Mouse (Mus musculus) kidney, embryonic 16.5 days (tissue): ENCODE measurements around the gene Fermt3. TPM values are rescaled to one million over a fixed set of nuclear protein-coding genes. Genes with fewer than 3 reads are reported as not detected.

ENCODE experiments used
- ATAC-seq: fragments of 200-750 bp; cut with Nextera tagmentation; 2 replicates; pipeline ENCODE4 v1.8.0; 2017; ENCODE audit warnings: moderate TSS enrichment; ENCODE audit not compliant: low FRiP score, low TSS enrichment
- H3K27ac ChIP-seq: fragments of 300-500 bp; sonication (generic); 2 replicates; pipeline ENCODE4 v1.5.1; 2014; ENCODE audit warnings: low read length
- H3K27me3 ChIP-seq: fragments of 300-500 bp; sonication (generic); 2 replicates; pipeline ENCODE4 v1.6.1; 2014; ENCODE audit warnings: low read length, control low read depth, mixed read lengths; ENCODE audit not compliant: insufficient read depth
- H3K36me3 ChIP-seq: fragments of 300-500 bp; sonication (generic); 2 replicates; pipeline ENCODE4 v1.6.1; 2014; ENCODE audit warnings: low read length, control low read depth, mixed read lengths; ENCODE audit not compliant: insufficient read depth
- H3K4me1 ChIP-seq: fragments of 300-500 bp; sonication (generic); 2 replicates; pipeline ENCODE4 v1.6.1; 2014; ENCODE audit warnings: low read length, control low read depth, mixed read lengths; ENCODE audit not compliant: insufficient read depth
- H3K4me2 ChIP-seq: fragments of 300-500 bp; sonication (generic); replicated peaks from 2 replicates; pipeline ENCODE4 v1.6.1; 2014; ENCODE audit warnings: low read depth, low read length
- H3K4me3 ChIP-seq: fragments of 300-500 bp; sonication (generic); 2 replicates; pipeline ENCODE4 v1.5.1; 2014; ENCODE audit warnings: mild to moderate bottlenecking, low read length
- H3K9ac ChIP-seq: fragments of 300-500 bp; sonication (generic); replicated peaks from 2 replicates; pipeline ENCODE4 v1.6.1; 2014; ENCODE audit warnings: low read length
- H3K9me3 ChIP-seq: fragments of 300-500 bp; sonication (generic); 2 replicates; pipeline ENCODE4 v1.6.1; 2016; ENCODE audit warnings: low read length, control low read depth
- WGBS: fragments of 180-500 bp; shearing (Covaris S2); extraction: QIAGEN DNeasy Blood & Tissue Kit; methylation state at CpG from one replicate; pipeline ENCODE4 v1.1.7; 2014; 5-methylcytosine and 5-hydroxymethylcytosine counted together
- polyA plus RNA-seq: library from polyadenylated mRNA; unstranded; fragments of >200 nt; fragmentation: Nextera tagmentation; extraction: Ambion mirVana; gene quantifications from 2 replicates; pipeline ENCODE4 v1.2.1, GENCODE M21; 2015

The Fermt3 gene
- polyA plus RNA-seq, 1 experiment from 2014 or later = 5.7 TPM

DNA sequence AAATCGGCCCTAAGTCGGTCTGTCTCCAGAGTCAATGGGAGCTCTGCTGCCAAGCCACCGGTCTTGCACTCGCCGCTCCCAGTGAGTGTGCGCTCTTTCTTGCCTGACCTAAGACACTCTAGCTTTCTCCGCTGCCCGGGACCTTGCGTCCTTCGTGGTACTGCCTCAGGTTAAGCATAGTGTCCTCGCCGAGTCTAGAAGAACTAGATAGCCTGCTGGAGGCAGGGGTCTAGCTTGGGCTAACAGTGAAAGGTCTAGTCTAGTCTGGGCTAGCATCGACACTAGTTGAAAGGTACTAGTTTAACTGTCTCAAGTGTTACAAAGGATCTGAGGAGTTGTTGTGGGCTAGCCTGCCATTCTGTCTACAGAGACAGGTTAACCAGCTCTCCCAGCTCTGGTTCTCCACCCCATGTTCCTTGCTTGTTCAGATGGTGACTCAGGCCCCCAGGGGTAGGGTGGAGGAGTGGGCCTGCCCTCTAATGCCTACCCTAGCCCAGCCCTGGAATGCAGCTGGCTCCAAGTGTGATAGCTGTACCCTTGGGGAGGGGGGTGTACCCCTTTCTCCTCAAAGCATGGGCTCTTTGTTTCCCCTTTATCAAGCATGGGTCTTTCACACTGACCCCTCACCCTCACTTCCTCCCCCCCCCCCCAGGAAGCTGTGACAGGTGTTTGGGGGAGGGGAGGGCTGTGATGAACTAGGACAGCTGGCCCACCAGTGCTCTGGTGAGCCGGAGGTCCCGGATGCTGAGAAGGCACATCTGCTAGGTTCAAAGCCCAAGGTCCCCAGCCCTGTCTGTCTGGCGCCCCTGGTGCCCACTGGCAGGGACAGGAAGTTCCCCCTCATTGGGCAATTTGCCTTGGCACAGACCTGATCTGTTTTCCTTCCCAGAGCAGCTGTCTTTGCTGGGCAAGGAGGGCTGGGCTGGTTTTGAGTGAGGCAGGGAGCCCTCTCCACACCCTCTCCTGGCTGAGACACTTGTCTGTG lies 43.4 kb downstream of the Fermt3 start, which contains the start of gene Plcb3:
TSS of gene Plcb3 (minus strand) at position 934 of the 985 bp plus-strand sequence.
- Histone ChIP-seq H3K4me1 (peaks cover 54% of the 10 kb centered on the region), H3K9me3 (no peaks in the 10 kb centered on the region), H3K4me3 (peak within 1 kb of the TSS; percentile 81), H3K27me3 (no peaks in the 10 kb centered on the region), H3K9ac (peak within 1 kb of the TSS; percentile 85), H3K4me2 (peak within 1 kb of the TSS; percentile 90), H3K36me3 (peaks cover 12% of the 10 kb centered on the region; the same call in 1 of the 2 replicates), H3K27ac (peak within 1 kb of the TSS; percentile 90)
- WGBS = 0% methylated on average over 16 of the region's 16 CpGs
- ATAC-seq = no peak

DNA sequence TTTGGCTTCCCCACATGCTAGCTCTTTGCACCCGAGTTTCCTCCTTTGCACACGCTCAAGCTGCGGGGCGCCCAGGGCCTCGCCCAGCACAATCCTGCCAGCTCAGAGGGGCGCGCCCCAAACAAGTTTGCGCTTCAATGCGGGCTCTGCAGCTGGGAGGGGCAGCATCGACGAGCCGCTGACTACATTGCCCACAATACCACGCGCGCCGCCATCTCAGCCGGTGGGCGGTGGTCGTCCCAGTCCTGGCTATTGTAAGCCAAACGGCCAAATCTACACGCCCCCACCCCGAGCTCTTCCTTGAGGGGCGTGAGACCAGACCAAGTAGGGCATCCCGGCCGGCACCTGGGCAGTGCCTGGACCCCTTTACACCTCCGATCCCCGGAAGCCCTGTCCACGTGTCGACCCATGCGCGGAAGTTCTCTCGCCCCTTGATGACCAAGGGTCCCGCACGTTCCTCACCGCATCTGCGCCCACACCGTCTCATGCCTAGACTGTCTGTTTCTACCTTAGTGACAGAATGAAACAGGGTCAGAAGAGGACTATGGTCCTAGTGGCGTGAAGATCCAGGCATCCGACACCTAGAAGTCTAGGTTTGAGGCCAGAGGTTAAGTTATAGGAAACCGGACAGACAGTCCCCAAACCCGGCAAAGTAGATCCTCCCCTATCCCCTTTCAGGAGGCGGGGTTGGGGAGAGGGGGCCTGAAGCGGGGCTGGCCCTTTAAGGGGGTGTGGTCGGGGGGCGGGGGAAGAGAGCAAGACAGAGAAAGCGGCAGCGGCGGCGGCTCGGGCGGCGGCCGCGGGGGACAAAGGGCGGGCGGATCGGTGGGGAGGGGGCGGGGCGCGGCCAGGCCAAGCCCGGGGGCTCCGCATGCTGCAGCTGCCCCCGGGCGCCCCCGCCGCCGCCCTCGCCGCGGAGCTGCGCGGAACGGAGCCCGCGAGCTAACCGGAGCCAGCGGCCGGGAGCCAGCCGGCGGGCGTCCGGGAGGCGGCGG lies 44.8 kb downstream of the Fermt3 start, which contains the start of gene Ppp1r14b:
TSS of gene Ppp1r14b (plus strand) at position 758 of the 995 bp plus-strand sequence.
- H3K27me3 ChIP-seq = no peaks in the 10 kb centered on the region
- WGBS = under 1% methylated on average over 64 of the region's 84 CpGs
- H3K4me1 ChIP-seq = peaks cover 64% of the 10 kb centered on the region
- peak within 1 kb of the TSS; percentile 81 for H3K4me3 ChIP-seq
- ATAC-seq = peak; percentile 55
- H3K36me3 ChIP-seq = peaks cover 12% of the 10 kb centered on the region; the same call in 1 of the 2 replicates
- H3K4me2 ChIP-seq = peak within 1 kb of the TSS; percentile 90
- no peaks in the 10 kb centered on the region for H3K9me3 ChIP-seq
- peak within 1 kb of the TSS; percentile 85 for H3K9ac ChIP-seq
- H3K27ac ChIP-seq = peak within 1 kb of the TSS; percentile 90

DNA sequence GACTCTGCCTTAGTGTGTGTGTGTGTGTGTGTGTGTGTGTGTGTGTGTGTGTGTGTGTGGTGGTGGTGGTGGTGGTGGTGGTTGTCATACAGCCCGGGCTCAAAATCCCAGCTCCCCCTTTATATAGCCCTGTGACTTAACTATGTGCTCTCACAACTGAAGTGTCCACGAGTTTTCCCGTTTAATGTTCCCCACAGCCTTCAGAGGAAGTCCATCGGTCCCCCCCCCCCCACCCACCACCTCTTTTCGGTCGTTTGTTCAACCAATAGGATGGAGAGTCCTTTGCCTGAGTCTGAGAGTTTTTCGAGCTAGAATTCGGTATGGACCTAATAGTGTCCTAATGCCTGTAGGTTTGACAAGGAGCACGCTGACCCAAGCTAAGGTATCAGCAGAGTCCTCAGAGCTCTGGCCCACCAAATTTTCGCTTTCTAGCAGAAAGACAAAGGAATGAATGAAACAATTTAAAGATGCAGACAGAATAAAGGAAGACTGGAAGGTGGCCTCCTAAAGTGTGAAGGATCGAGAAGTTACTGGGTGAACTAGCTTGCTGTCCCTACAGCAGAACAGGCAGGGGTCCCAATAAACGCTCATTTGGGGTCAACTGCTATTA lies 45.6 kb downstream of the Fermt3 start:
- no peaks in the 10 kb centered on the region for H3K27me3 ChIP-seq
- no peaks in the 10 kb centered on the region for H3K9me3 ChIP-seq
- peak overlapping the region; percentile 90 for H3K4me2 ChIP-seq
- peak overlapping the region; percentile 85 for H3K9ac ChIP-seq
- peak overlapping the region; percentile 81 for H3K4me3 ChIP-seq
- ATAC-seq = no peak
- H3K36me3 ChIP-seq = peaks cover 12% of the 10 kb centered on the region; the same call in 1 of the 2 replicates
- H3K27ac ChIP-seq = peak overlapping the region; percentile 56; the same call in 1 of the 2 replicates
- peaks cover 63% of the 10 kb centered on the region for H3K4me1 ChIP-seq
- 30% methylated on average over 12 of the region's 12 CpGs for WGBS

DNA sequence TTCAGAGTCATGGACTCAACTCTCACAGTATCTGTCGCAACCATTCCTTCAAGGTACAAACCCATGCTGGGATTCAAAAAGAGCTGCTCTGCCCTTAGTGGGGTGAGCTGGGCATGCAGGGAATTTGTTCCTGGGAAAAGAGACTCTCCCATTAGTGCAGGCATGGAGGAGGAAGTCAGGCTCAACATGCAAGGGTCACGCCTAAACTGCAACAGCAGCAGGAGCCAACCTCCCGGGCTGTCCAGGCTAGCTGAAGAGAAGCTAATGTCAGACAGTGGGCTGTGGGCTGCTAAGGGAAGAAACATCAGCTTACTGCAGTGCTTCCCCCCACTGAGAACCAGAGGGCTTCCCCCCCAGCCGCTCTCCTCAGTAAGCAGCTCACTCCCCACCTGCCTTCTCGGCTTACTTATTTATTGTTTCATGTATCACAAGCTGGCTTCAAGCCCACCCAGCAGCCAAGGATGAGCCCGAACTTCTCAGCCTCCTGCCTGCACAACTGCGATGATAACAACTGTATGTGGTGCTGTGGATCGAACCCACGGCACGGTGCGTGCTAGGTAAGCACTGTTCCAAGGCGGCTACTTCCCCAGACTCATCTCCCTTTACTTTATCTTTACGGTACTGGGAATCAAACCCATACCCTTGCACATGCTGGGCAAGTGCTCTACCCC lies 46.9 kb downstream of the Fermt3 start:
- Histone ChIP-seq H3K4me1 (peaks cover 60% of the 10 kb centered on the region), H3K4me2 (no peak overlapping the region), H3K4me3 (no peak overlapping the region), H3K9ac (no peak overlapping the region; the same call in 1 of the 2 replicates), H3K27ac (no peak overlapping the region), H3K9me3 (no peaks in the 10 kb centered on the region), H3K36me3 (peaks cover 2% of the 10 kb centered on the region; the same call in 1 of the 2 replicates), H3K27me3 (no peaks in the 10 kb centered on the region)
- 68% methylated on average over 13 of the region's 13 CpGs for WGBS
- ATAC-seq = no peak

DNA sequence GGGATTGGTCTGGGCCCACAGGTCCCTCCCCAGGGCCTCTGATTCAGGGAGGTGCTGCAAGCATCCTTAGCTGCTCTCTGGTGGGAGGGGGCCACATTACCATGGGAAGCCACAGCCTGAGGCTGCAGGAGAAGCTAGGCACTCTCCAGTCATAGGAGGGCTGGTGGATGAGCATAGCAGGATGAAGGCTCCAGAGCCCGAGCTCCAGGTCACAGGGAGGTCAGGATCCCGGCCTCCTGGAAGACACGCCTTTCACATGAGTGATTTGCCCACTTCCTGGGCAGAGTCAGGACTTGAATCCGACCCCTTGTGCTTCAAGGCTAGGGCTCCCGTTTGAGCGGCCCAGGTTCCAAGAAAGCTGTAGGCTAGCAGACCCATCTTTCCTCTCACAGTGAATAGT lies 47.6 kb downstream of the Fermt3 start:
- peaks cover 55% of the 10 kb centered on the region for H3K4me1 ChIP-seq
- H3K4me3 ChIP-seq = no peak overlapping the region
- H3K27ac ChIP-seq = no peak overlapping the region
- H3K9ac ChIP-seq = no peak overlapping the region; the same call in 1 of the 2 replicates
- H3K27me3 ChIP-seq = no peaks in the 10 kb centered on the region
- H3K36me3 ChIP-seq = no peaks in the 10 kb centered on the region
- no peak for ATAC-seq
- 15% methylated on average over 6 of the region's 6 CpGs for WGBS
- no peaks in the 10 kb centered on the region for H3K9me3 ChIP-seq
- no peak overlapping the region for H3K4me2 ChIP-seq

DNA sequence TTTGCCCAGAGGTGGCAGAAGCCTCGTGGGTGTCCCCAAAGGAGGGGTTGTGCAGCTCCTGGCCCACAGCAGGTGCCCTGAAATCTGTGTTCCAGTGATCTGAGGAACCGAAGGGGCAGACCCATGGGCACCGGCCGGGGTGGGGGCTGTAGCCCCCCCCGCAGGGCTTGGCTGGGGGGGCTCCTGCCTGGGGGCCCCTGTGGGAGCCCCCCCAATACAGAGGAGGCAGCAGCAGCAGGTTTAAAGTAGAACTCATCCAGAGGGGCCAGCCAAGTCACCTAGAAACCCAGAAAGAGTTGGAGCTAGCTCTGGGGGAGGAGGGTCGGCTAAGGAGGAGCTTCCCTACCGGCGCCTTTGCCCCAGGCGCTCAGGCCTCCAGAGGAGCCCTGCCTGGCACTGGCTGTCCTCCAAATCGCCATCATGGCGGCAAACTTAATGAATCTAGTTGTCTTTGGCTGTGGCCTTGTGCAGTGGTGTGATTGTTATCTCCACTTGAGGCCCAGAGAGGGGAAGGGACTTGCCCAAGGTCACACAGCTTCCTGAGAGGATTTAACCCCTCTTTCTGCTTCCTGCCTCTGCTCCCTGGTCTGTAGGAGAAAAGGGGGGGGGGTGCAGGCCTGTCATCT lies 48.7 kb downstream of the Fermt3 start:
- ATAC-seq = no peak
- Histone ChIP-seq H3K27me3 (no peaks in the 10 kb centered on the region), H3K9ac (peak overlapping the region; percentile 90), H3K4me2 (peak overlapping the region; percentile 82), H3K9me3 (no peaks in the 10 kb centered on the region), H3K27ac (peak overlapping the region; percentile 49; the same call in 1 of the 2 replicates), H3K4me1 (peaks cover 47% of the 10 kb centered on the region), H3K36me3 (peaks cover 9% of the 10 kb centered on the region), H3K4me3 (peak overlapping the region; percentile 74)
- 16% methylated on average over 11 of the region's 11 CpGs for WGBS

DNA sequence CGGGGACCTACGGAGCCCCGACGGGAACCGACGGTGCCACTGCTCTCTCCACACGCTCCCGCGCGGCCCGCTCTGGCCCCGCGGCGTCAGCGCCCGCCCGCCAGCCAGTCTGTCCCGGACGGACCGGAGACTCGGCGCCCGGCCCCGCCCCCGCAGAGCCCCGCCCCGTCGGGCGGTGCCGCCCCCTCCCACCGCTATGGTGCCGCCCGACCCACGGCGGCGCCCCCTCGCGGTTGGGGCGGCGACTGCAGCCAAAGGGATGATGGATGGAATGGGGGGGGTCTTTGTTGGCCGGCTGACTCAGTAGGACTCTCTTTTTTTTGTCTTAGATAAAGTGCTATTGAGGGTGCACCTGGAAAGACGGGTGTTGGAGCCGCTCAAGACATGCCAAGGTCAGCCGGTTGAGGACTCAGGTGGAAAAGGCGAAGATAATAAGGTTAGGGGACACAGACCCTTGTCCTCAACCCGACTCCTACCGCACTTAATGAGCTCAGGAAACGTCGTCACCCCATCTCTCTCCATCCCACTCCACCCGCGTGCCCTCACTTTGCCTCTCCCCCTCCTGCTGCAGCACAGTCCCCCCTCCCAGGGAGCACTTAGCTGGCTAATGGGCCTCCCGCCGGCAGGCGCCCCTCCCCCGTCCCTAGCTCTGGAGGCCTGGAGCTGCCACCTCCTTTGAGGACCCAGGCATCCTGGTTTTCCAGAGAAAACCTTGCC lies 49.4 kb downstream of the Fermt3 start:
- Histone ChIP-seq H3K9me3 (no peaks in the 10 kb centered on the region), H3K36me3 (peaks cover 15% of the 10 kb centered on the region), H3K4me3 (peak overlapping the region; percentile 74), H3K4me2 (peak overlapping the region; percentile 82), H3K9ac (peak overlapping the region; percentile 90), H3K27ac (peak overlapping the region; percentile 54), H3K27me3 (no peaks in the 10 kb centered on the region), H3K4me1 (peaks cover 47% of the 10 kb centered on the region)
- peak; percentile 69 for ATAC-seq
- WGBS = under 1% methylated on average over 50 of the region's 55 CpGs

DNA sequence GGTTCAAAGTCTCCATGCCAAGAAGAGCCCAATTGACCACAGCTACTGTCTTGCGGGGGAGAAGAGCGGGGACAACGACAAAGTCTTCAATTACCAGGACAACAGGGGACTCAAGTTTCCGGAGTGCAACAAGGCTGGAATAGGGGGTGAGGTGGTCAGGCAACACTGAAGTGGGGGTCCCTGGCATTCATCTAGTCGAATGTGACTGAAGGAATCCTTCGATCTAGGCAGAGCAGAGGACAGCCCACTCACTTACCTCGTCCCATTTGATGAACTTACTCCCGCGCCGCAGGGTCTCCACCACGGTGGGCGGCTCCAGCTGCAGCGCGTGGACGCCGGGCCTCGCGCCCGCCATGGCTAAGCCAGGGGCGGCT lies 50.0 kb downstream of the Fermt3 start:
- Histone ChIP-seq H3K4me1 (peaks cover 47% of the 10 kb centered on the region), H3K9me3 (no peaks in the 10 kb centered on the region), H3K4me2 (peak overlapping the region; percentile 82), H3K27me3 (no peaks in the 10 kb centered on the region), H3K36me3 (peaks cover 20% of the 10 kb centered on the region), H3K4me3 (peak overlapping the region; percentile 74), H3K9ac (peak overlapping the region; percentile 90), H3K27ac (peak overlapping the region; percentile 54; the same call in 1 of the 2 replicates)
- peak; percentile 11 for ATAC-seq
- under 1% methylated on average over 19 of the region's 20 CpGs for WGBS
